Mouse (Mus musculus) A20 (cell line): ENCODE measurements around the gene Xdh.

Source experiments
- DNase-seq: peaks from one replicate; pipeline ENCODE4 v3.0.0-alpha.2; 2011; ENCODE audit warnings: low read depth, low spot score

Xdh gene

DNA sequence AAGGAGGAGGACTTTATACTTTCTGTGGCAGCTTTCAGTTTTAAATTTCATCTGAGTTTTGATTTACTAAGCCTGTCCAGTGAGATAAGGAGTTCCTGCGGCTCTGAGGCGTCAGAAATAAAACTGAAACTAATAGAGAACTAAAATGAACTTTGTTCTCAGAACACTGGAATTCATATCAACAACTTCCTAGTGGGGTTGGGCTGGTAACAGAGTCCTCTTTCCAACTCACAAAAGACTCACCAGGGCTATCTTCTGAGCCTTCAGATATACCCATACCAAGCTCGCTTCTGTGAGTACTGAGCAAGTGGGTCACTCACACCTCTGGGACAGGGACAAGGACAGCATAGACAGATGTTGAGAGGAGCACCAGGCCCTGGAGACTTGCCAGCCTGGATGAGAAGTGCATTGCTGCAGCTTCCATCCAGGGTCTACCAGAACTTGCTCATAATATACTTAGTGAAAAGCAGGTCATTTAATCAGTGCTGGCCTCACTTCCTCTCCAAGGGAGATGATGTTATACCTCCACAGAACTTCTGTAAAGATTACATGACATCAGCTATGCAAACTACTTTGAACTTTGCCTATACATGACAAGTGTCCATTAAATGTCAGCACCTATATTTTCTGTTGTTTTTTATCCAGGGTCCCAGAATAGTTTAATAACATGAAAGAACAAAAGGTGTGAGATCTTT lies 7.6 kb downstream of the Xdh start:
- no peak for DNase-seq

DNA sequence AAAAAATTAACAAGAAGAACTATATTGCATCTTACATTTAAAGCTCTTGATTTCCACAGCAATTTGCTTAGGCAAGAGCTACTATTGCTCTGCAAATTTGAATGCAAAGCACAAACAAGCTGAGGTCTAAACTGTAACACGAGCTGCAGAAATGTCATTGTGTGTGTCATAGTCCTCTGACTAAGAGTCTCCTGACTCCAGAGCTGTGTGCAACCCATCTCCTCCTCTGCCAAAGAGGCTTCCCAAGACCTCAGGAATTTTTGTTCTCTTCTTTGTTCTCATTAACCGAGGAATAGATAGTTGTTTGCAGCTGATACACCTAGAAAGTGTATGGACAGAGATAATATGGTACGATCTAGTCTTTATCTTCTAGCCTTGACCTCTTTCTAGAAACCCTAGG lies 8.2 kb downstream of the Xdh start:
- no peak for DNase-seq

DNA sequence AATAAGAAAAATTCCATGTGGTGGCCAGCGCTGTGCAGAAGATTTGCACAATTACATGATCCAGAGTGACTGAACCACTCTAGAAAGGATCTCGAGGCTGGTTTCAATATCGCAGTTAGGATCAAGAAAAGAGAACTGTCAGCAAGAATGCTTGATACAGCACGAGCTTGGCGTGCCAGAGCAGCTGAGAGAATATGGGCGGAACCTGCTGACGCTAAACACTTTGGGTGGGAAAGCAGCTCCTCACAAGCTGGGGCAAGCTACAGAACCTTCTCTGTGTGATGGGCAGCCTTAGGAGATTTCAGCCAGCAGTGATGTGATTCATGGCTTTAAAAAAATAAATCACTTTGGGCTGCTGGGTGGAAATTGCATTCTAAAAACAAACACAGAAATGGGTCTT lies 12.9 kb downstream of the Xdh start:
- no peak for DNase-seq

DNA sequence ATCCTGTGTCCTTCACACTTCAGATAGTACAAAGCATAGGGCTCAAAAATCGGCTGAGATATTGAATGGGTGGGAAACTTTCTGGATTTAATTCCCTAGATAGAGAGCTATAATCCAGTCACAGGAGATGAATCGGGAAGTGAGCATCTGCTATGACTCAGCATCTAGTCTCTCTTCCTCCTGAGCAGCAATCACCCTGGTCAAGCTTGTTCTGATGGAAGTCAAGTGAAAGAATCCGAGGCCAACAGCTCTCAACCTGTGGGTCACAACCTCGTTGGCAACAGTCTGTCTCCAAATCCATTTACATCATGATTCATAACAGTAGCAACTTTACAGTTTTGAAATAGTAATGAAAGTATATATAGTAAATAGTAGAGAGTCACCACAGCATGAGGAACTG lies 14.8 kb downstream of the Xdh start:
- DNase-seq: no peak

DNA sequence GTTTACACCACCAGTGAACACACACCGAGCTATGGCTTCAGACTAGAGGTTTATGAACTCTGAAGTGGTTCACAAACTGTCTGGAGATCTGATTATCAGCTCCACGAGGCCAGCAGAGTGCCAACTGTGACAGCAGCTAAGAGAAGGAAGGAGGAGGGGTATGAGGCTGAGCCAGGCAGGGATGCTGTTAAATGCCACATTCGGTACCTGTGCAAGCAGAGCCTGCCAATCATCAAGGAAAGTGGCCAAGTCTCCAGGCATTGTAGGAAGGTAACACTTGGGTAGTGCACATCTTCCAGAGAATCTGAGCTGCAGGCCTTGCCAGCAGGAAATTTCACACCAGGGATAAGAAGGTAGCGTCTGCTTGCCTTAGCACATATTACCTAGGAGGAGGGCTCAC lies 15.7 kb downstream of the Xdh start:
- no peak for DNase-seq

DNA sequence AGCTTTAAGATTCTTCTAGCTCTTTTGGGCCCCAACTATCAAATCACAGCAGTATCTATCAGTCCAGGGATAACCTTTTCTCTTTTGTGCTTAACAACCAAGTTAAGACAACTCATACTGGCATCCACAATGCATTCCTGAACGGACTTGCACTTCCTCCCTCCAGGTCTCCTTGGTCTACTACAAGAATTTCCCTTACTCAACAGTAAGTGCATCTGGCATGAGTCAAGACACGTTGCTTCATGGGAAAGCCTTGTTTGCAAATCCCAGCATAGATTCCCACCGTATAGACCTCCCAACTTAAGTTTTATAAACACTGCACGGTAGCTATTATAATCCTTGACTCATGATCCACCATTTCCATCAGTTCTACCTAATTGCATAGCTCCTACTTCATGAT lies 16.4 kb downstream of the Xdh start:
- no peak for DNase-seq

DNA sequence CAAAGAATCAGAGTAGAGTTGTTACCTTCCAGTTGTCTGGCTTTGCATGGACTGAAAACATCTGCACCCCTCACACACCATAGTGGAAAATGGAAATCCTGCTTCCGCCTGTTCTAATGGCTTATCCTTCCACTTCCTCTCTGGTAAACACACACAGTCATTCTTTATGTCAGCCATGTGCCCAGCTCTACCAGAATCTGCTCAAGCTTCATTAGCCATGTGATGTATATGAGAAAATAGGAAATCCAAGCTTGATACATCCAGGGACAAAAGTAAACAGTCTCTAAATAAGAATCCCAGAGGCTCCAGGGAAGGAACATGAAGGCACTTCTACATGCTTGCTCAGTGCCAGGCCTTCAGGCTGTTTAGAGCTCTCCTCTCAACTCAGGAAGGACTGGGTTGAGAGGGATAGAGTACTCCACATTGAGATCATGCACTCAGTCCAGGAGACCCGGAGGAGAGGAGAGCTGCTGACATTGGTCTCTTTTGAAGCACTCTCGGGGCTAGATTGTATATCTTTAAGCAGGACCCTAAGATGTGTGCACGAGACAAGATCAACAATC lies 17.4 kb downstream of the Xdh start:
- no peak for DNase-seq

DNA sequence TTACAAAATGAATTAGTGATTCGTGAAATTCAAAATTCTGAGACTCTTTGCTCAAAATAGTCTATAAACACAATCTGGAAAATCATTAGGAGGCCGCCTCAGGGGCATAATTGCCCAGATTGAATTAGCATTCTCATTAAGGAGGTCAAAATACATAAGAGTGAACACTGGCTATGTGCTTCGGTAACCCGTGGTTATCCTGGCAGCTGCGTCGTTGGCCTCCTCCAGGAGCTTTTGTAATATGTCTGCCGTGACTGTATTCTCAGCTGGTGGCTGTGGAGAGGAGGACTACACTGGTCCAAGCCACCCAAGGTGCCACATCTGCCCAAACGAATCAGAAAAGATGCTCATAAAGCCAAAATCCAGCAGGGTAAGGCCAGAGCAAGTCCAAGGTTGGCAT lies 30.5 kb downstream of the Xdh start:
- DNase-seq: no peak

DNA sequence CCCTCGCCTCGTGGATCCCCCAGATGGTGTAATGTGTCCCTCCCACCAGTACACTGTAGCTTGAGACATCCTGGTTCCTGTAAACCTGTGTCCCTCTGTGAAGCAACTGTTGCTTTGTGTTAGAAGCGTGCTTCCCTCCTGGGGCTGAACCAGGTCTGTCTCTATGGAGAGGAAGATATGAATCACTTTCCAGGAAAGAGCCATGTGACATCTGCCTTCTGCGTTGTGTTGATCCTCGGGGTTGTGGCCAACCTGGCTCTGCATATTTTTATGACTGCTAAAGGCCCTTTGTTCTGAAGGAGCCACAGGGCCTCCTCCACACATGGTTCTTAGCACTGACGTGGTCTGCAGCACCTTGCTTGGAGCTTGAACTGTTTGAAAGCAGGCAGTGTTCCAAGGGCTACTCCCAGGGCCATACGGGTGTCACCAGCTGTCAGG lies 31.0 kb downstream of the Xdh start:
- no peak for DNase-seq

DNA sequence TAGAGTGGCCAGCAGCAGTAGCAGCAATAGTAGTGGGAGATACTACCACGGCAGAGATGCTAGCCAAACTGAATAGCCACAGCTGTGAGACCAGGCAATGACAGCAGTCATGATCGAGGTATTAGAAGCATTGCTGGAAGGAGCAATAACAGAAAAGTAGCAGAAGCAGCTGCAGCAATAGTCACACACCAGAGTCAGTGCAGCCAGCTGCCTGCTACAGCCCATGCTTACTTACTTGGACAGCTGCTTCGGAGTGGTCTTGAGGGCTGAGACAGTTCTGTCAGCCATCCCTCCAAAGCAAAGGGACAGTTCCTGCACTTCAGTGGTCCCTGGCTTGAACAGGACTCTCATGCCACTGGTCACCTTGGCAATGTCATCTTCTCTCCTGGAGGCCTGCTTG lies 31.9 kb downstream of the Xdh start:
- DNase-seq: no peak

DNA sequence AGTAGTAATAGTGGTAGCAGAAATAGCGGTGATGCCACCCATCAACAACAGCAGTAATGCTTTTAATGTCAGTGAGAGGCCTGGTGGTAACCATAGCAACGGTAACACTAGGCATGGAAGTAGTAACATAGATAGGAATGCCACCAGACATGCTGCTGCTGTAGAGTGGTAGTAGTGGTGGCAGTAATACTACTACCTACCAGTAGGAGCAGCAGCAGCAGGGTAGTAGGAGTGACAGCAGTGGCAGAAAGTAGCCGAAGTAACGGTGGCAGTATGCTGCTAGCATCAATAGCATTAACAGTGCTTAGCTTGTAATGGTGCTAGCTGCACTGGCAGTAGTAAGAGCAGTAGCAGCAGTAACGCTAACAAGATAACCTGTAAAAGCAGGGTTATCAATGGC lies 32.3 kb downstream of the Xdh start:
- DNase-seq: peak; percentile 22

DNA sequence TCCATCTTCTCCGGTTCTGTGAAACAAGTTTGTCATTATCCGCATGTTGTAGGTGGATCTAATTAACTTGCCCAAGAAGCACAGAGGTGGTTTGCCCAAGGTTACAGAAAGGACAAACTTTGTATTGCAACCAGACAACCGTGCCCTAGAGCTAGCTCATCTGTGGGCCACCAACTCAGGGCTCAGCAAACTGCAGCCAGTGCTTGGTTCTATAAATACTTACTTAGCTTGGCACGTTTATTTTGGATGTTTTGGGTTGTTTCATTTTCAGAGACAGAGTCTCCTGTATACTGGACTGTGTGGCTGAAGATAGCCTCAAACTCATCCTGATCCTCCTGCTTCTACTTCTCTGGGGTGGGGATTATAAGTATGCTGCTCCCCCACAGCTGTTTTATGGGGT lies 35.3 kb downstream of the Xdh start:
- no peak for DNase-seq

DNA sequence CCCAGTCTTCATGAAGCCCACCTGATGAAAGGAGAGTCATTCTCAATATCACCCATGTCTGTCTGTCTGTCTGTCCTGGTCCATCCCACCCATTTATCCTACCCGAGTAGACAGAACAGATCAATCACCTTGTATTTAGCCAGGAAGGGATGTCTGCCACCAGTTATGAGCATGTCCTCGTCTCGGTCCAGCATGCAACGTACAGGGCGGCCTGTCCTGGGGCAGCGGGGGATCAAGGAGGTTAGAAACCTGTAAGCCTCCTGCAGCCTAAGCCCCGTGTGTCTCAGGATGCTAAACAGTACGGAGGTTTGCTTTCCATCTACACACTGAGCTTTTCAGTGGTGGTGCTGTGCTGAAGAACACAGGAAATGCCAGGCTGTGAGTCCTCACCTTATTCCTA lies 43.9 kb downstream of the Xdh start:
- DNase-seq: no peak

DNA sequence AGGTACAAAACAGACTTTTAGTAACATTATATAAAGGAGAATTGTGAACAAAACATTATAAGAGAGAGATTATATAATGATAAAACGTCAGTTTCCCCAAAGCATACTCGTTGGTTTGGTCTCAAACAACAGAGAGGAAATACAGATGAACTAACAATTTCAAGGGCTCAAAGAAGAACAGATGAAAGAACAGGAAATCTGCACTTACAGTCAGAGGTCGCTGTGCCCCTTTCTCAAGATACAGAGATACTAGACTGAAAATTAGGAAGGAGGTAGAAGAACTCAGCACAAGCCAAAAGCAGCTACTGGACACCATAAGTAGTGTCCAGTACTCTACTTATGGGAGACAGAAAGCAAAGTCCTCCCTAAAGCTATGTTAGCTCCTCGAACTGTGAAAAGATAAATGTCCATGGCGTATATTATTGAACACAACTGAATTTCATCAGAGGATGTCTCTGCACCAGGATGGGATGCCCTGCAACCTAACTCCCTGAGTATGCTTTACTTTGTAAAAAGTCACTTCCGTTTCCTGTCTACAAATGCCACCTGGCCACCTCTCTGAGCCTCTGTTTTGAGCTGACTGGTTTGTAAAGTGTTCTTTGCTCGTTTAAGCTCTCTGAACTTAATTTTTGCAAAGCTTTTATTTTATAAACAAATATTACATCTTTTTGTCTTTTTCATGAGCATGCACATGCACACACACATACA lies 44.8 kb downstream of the Xdh start:
- no peak for DNase-seq

DNA sequence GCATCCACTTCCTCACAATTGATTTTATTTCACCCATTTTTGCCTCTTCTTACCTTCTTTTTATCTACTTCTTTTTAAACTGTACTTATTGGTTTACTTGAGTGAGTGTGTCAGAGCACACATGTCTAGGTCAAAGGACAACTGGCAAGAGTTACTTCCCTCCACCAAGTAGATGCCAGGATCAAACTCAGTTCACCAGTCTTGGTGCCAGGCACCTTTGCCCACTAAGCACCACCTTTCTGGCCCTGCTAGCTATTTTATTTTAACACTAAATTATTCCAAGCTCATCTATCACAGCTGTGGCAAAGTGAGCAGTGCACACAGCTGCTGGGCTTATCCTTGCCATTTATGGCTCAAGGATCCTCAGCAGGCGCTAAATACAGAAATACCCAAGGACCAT lies 46.9 kb downstream of the Xdh start:
- no peak for DNase-seq

DNA sequence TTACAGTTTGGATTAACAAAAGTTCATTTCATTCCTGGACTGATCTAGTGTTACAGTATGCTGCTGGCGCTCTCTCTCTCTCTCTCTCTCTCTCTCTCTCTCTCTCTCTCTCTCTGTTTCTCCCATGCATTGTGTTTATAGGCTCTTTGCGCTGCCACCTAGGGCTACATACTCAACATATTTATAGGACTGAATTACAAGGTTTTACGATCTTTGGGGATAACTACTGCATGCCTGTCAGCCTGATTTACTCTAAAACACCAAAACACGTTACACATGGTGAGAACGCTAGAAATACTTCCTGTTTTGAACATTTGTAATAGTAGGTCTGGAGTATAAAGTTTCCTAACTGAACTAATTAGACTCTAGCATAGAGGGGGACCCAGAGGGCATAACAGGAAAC lies 47.8 kb downstream of the Xdh start:
- no peak for DNase-seq

DNA sequence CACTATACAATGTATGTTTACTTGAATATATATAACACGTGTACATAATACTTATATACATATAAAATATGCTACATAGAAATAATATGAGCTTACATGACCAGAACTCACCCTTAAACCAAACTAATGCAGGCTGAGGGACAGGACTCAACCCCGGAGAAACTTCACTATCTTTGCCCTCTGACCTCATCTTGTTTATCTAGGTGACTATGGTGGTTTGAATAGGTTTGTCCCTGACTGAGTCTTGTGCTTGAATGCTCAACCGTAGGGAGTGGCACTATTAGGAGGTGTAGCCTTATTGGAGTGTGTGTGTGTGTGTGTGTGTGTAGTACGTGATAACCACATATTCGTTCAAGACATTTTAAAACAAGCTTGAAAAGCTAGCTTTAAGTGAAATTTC lies 55.6 kb downstream of the Xdh start:
- no peak for DNase-seq

DNA sequence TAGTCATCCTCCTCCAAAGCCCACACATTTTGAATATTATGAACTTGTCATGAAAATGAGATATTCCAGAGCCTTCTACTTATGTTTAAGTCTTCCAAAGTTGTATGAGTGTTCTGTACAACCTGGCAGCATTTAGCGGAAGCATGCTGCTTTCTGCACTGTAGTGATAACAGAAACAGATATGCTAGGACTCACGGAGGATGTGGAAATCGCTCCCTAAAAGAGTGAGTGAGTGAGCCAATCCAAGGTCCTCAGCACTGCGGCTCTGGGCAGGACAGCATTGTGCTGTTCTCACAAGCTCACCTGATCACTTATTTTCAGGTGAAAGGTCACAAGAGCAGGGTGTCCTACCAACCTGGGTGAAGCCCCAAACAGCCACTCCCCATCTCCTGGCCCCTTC lies 56.2 kb downstream of the Xdh start:
- DNase-seq: no peak

DNA sequence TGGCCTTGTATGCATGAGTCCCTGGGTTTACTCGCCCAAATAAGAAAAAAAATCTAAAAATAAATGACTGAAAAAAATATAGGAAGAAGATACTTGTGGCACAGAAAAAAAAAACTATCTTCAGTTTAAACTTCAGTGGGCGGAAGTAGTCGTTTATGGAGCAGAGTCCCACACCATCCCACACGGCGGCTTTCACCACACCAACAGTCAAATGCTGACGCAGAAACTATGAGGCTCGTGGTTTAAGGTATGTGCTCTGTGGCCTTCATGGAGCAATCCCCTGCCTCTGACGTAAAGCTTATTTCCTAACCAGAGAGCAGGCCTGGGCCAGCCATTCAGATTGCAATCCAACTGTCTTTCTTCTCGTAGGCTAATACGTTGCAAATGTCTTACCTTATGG lies 56.8 kb downstream of the Xdh start:
- DNase-seq: no peak

DNA sequence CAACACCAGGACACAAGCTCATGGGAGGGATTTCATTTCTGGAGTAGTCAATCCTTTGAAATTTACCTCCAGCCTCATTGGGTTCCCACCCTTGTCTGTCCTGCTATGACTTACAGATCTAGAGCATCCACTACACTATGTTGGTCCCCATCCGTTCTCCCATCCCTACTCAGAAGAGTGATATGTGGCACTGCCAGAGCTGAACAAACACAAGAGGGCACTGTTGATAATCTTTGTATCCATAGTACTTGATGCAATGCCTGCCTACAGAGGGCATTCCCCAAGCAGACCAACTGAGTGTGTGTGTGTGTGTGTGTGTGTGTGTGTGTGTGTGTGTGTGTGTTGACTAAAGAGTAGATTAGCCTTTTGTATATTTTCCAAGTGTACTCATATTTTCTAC lies 58.4 kb downstream of the Xdh start:
- peak; percentile 17 for DNase-seq

DNA sequence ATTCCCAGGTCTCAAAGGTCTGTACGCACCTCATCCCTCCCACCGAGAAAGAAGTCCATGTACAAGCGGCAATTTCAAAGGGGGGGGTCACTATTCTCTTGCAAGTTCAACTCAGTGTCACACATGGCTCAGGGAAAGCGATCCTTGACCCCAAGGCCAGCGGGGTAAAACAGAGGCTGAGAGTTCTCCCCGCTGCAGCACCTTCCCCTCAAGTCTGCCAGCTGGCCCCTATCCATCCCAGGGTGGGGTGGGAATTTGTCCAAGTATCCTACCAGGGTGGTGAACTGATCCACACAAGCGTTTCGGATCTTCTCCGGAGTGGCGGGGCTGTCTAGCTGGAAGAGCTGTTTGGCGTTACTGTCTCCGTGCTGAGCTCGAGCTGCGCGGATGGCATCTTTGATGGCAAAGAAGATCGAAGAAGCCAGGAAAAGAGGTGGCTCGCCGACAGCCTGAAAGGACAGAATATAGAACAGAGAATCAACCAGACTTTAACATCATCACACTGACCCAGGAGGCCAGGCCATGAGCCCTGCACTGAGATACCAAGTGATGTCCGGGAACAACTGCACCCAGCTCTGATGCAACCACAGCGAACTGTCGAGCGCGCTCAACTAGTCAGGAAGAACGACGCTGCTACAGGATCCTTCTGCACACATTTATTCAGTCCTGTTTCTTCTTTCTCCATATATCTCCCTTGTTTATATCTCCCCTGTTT lies 63.8 kb downstream of the Xdh start:
- DNase-seq: no peak

DNA sequence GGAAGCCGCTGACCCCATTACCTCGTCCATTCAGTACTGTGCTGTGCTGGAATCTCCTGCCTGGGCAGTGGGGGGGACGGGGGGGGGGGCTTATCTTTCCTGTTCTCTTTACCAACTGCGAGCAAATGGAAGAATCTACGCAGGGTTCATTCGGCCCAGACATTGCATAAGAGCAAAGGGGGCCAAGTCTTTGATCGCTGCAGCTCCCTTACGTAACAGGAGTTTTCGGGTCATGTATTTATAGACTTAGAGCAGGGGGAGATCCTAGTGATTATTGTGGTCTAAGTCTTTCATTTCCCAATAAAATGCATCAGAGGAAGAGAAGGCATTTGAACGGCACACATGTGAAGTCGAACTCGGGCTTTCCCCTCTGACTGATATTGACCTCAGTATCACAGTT lies 66.7 kb downstream of the Xdh start:
- DNase-seq: no peak

DNA sequence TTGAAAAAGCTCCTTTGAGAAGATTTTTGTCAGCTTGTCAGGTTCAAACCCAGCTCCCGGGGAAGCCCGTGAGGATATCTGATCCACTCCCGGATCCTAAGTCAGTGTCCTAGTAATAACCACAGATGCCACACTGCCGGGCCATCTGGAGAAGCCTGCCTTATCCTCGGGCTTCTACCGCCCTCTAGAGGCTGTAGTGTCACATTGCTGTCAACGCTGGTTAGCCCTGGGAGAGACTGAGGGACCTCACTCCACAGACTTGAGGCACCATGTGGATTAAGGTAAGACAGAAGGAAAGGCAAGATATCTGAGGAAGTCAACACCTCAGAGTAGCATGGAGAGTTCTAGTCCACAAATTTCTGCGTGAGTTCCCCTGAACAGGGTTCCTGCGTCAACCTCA lies 67.8 kb downstream of the Xdh start:
- DNase-seq: peak; percentile 67
